Mouse (Mus musculus): ENCODE data around the gene Skor1.

Skor1 gene

GRCm38 (mm10) chr9:63148410-63149371 is at the start of gene Skor1:
TSS of gene Skor1 (minus strand) at chr9:63148961.
- DNase-seq (ENCODE audit: low spot score) = no peak

- no peak for DNase-seq (ENCODE audit: low spot score)
These were observed 48.5 kb upstream of the Skor1 start for GRCm38 (mm10) chr9:63197252-63197651.

GRCm38 (mm10) chr9:63196114-63196682 is 47.4 kb upstream of the Skor1 start:
- DNase-seq (ENCODE audit: low spot score) = no peak

- DNase-seq (ENCODE audit: low spot score) = no peak
These were observed 46.8 kb upstream of the Skor1 start for GRCm38 (mm10) chr9:63195523-63195922.

GRCm38 (mm10) chr9:63194791-63195190 is 46.0 kb upstream of the Skor1 start:
- no peak for DNase-seq (ENCODE audit: low spot score)

- DNase-seq (ENCODE audit: low spot score) = no peak
These were observed 44.0 kb upstream of the Skor1 start for GRCm38 (mm10) chr9:63192809-63193208.

GRCm38 (mm10) chr9:63187310-63187709 is 38.5 kb upstream of the Skor1 start:
- no peak for DNase-seq (ENCODE audit: low spot score)

- no peak for DNase-seq (ENCODE audit: low spot score)
These were observed 36.5 kb upstream of the Skor1 start for GRCm38 (mm10) chr9:63185249-63185648.

GRCm38 (mm10) chr9:63183864-63184263 is 35.1 kb upstream of the Skor1 start:
- no peak for DNase-seq (ENCODE audit: low spot score)

GRCm38 (mm10) chr9:63182306-63182960 is 33.7 kb upstream of the Skor1 start:
- no peak for DNase-seq (ENCODE audit: low spot score)

- DNase-seq (ENCODE audit: low spot score) = no peak
These were observed 32.8 kb upstream of the Skor1 start for GRCm38 (mm10) chr9:63181337-63182178.

GRCm38 (mm10) chr9:63178296-63178695 is 29.5 kb upstream of the Skor1 start:
- no peak for DNase-seq (ENCODE audit: low spot score)

- no peak for DNase-seq (ENCODE audit: low spot score)
These were observed 25.4 kb upstream of the Skor1 start for GRCm38 (mm10) chr9:63174001-63174721.

GRCm38 (mm10) chr9:63171951-63172350 is 23.2 kb upstream of the Skor1 start:
- no peak for DNase-seq (ENCODE audit: low spot score)

- no peak for DNase-seq (ENCODE audit: low spot score)
These were observed 20.4 kb upstream of the Skor1 start for GRCm38 (mm10) chr9:63169127-63169526.

GRCm38 (mm10) chr9:63165070-63165469 is 16.3 kb upstream of the Skor1 start:
- DNase-seq (ENCODE audit: low spot score) = no peak

GRCm38 (mm10) chr9:63163756-63164155 is 15.0 kb upstream of the Skor1 start:
- no peak for DNase-seq (ENCODE audit: low spot score)

- no peak for DNase-seq (ENCODE audit: low spot score)
These were observed 3.2 kb upstream of the Skor1 start for GRCm38 (mm10) chr9:63151949-63152348.

GRCm38 (mm10) chr9:63151072-63151870 is 2.5 kb upstream of the Skor1 start:
- DNase-seq (ENCODE audit: low spot score) = no peak

GRCm38 (mm10) chr9:63150086-63150800 is 1.5 kb upstream of the Skor1 start:
- DNase-seq (ENCODE audit: low spot score) = no peak

All from spleen, adult 12 weeks (tissue).